Mouse (Mus musculus) neural tube, embryonic 12.5 days (tissue): ENCODE results near the gene Pmepa1. TPM values are rescaled to one million over a fixed set of nuclear protein-coding genes. Genes with fewer than 3 reads are reported as not detected.

Experiments
- ATAC-seq: fragments of 200-750 bp; cut with Nextera tagmentation; 2 replicates; pipeline ENCODE4 v1.8.0; 2017; ENCODE audit warnings: low read depth, mild to moderate bottlenecking, moderate TSS enrichment, moderate library complexity; ENCODE audit not compliant: low FRiP score
- H3K27ac ChIP-seq: fragments of 300-500 bp; sonication (generic); 2 replicates; pipeline ENCODE4 v1.5.1; 2016
- H3K27me3 ChIP-seq: fragments of 300-500 bp; sonication (generic); replicated peaks from 2 replicates; pipeline ENCODE4 v1.6.1; 2016; ENCODE audit warnings: mild to moderate bottlenecking
- H3K36me3 ChIP-seq: fragments of 300-500 bp; sonication (generic); 2 replicates; pipeline ENCODE4 v1.6.1; 2016; ENCODE audit warnings: mild to moderate bottlenecking
- H3K4me1 ChIP-seq: fragments of 300-500 bp; sonication (generic); 2 replicates; pipeline ENCODE4 v1.6.1; 2016
- H3K4me2 ChIP-seq: fragments of 300-500 bp; sonication (generic); replicated peaks from 2 replicates; pipeline ENCODE4 v1.6.1; 2016; ENCODE audit warnings: mild to moderate bottlenecking
- H3K4me3 ChIP-seq: fragments of 300-500 bp; sonication (generic); 2 replicates; pipeline ENCODE4 v1.5.1; 2016
- H3K9ac ChIP-seq: fragments of 300-500 bp; sonication (generic); 2 replicates; pipeline ENCODE4 v1.6.1; 2016; ENCODE audit warnings: mild to moderate bottlenecking
- H3K9me3 ChIP-seq: fragments of 300-500 bp; sonication (generic); 2 replicates; pipeline ENCODE4 v1.6.1; 2016; ENCODE audit warnings: mild to moderate bottlenecking
- WGBS: fragments of 180-500 bp; shearing (Covaris S2); methylation state at CpG from one replicate; pipeline ENCODE4 v1.1.7; 2016; 5-methylcytosine and 5-hydroxymethylcytosine counted together
- polyA plus RNA-seq: library from polyadenylated mRNA; unstranded; fragments of >200 nt; fragmentation: Nextera tagmentation; extraction: Ambion mirVana; gene quantifications from 2 replicates; pipeline ENCODE4 v1.2.1, GENCODE M21; 2016

Pmepa1 gene
- polyA plus RNA-seq, 1 experiment from 2014 or later, result 6.6 TPM

DNA sequence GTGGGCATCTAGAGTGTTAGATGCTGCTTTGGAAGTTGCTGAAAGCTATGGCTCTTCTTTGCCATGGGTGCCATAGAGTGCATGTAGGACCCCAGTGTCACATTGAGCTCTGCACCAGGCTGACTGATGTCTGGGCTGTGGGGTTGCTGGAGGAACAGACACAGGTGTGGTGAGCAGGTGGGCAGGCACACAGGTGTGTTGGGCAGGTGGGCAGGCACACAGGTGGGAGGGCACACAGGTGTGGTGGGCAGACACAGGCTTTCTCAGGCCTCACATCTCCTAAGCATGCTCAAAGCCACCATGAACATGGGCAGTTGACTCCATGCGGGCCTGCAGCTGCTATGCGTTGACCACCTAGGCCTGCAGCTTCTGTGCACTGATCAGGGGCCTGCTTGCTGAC, 16.2 kb upstream of the Pmepa1 start:
- no peak overlapping the region for H3K4me3 ChIP-seq
- no peak overlapping the region for H3K9ac ChIP-seq
- H3K27me3 ChIP-seq, result no peaks in the 10 kb centered on the region
- H3K9me3 ChIP-seq, result no peaks in the 10 kb centered on the region
- 95% methylated on average over 2 of the region's 2 CpGs for WGBS
- H3K4me1 ChIP-seq, result no peaks in the 10 kb centered on the region
- H3K4me2 ChIP-seq, result no peak overlapping the region
- no peak overlapping the region for H3K27ac ChIP-seq
- no peaks in the 10 kb centered on the region for H3K36me3 ChIP-seq
- ATAC-seq, result no peak

DNA sequence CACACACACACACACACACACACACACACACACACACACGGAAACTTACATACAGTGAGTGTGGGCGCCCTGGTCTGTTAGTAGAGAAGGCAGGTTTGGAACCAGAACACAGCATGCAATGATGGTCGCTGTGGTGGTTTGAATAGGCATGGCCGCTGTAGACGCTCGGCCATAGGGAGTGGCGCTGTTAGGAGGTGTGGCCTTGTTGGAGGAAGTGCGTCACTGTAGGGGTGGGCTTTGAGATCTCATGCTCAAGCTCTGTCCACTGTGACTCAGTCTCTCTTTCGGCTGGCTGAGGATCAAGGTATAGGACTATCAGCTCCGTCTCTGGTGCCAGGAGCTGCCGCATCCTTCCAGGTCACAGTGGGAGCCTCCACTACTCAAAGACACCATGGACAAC, 14.6 kb upstream of the Pmepa1 start:
- Histone ChIP-seq H3K27ac (no peak overlapping the region), H3K4me2 (no peak overlapping the region), H3K36me3 (no peaks in the 10 kb centered on the region), H3K27me3 (no peaks in the 10 kb centered on the region), H3K9ac (no peak overlapping the region), H3K4me1 (no peaks in the 10 kb centered on the region), H3K4me3 (no peak overlapping the region), H3K9me3 (no peaks in the 10 kb centered on the region)
- 95% methylated on average over 11 of the region's 11 CpGs for WGBS
- ATAC-seq, result no peak

DNA sequence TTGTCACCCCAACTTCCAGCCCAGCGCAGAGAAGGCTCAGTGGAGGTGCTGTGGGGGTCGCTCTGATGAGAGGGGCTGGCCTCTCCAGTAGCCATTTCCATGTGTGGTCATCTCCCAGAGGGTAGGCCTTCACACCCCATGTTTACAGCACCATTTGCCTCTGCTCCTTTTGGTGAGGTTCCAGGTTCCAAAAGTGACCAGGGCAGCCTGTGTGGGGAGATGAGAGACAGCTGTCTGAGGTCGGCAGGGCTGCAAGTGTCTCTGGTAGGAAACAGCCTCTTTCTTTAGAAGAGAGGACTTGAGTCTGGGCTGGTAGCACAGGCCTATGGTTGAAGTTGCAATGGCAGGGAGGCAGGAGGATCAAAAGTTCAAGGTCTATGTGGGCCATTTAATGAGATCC, 13.6 kb upstream of the Pmepa1 start:
- Histone ChIP-seq H3K27me3 (no peaks in the 10 kb centered on the region), H3K4me3 (no peak overlapping the region), H3K27ac (no peak overlapping the region), H3K4me1 (no peaks in the 10 kb centered on the region), H3K4me2 (no peak overlapping the region), H3K36me3 (no peaks in the 10 kb centered on the region), H3K9ac (no peak overlapping the region), H3K9me3 (no peaks in the 10 kb centered on the region)
- no peak for ATAC-seq
- 78% methylated on average over 3 of the region's 3 CpGs for WGBS

DNA sequence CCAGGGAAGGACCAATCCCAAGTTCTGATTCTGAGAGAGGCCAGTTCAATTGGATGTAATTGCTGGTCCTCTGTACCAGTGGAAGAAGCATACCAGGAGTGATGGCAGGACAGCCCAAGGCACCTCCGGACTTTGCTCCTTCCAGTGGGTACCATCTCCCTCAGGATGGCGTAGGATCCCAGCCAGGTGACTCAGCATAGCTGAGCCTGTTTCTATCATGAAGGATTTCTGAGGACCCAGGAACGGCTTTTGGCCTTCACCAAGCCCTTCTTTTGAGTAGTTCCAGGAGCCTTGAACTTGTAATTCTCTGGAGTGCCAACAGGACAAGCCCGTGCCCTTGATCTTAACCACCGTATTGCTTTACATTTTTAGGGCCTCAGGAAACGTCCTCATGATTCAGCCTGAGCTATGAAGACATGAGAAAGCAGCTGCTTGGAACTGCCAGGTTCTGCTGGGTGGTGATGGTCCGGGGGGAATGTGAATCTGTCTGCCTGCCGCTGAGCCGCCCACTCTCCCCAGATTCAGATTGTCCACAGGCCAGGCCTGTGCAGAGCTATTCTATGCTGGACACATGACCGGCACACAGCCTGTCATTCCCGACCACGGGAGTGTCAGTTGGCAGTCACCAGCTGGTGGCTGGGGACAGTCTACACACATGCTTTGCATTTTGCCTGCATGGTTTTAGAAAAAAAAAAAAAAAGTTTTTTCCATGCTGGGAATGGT, 9.6 kb upstream of the Pmepa1 start:
- Histone ChIP-seq H3K36me3 (no peaks in the 10 kb centered on the region), H3K4me3 (no peak overlapping the region), H3K4me2 (no peak overlapping the region), H3K27me3 (no peaks in the 10 kb centered on the region), H3K27ac (no peak overlapping the region), H3K9me3 (no peaks in the 10 kb centered on the region), H3K4me1 (no peaks in the 10 kb centered on the region), H3K9ac (no peak overlapping the region)
- 90% methylated on average over 12 of the region's 12 CpGs for WGBS
- no peak for ATAC-seq

DNA sequence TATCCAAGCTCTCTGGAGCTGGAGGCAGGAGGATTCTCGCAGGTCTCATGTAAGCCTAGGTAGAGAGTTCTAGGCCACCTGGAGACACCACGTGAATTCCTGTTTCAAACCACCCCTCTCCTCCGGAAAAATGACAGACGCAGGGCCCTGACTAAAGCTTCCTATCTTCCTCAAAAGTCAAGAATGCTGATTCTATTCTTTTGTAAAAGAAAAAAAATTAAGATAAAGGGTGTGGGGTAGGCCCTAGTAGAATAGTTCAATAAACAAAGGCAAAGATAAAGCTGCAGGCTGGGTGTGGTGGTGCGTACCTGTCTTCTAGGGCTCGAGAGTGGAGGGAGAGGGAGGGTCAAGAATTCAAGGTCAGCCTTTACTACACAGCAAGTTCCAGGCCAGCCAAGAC, 8.4 kb upstream of the Pmepa1 start:
- no peaks in the 10 kb centered on the region for H3K27me3 ChIP-seq
- H3K4me2 ChIP-seq, result no peak overlapping the region
- H3K27ac ChIP-seq, result no peak overlapping the region
- no peak for ATAC-seq
- H3K36me3 ChIP-seq, result no peaks in the 10 kb centered on the region
- WGBS, result 87% methylated on average over 6 of the region's 6 CpGs
- no peak overlapping the region for H3K4me3 ChIP-seq
- no peak overlapping the region for H3K9ac ChIP-seq
- no peaks in the 10 kb centered on the region for H3K9me3 ChIP-seq
- no peaks in the 10 kb centered on the region for H3K4me1 ChIP-seq

DNA sequence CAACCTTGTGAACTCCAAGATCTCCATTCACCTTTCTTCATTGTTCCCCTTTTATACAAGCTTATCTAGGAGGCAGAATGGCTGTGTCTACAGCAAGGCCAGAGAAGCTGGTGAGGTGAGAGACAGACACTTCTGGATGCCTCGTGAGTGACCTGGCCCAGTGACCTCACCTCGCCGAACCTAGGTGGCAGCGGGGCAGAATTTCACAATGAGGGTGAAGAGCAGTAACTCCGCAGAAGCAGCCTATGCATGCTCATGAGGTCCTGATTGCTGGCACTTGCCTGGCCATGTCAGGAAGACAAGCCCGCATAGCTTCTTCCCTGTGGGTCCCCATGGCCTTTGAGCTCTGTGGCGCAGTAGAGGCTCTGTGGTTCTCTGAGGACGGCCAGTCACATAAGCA, 5.9 kb upstream of the Pmepa1 start:
- no peak for ATAC-seq
- no peak overlapping the region for H3K4me2 ChIP-seq
- H3K27ac ChIP-seq, result no peak overlapping the region
- no peaks in the 10 kb centered on the region for H3K36me3 ChIP-seq
- H3K4me3 ChIP-seq, result no peak overlapping the region
- H3K4me1 ChIP-seq, result peaks cover 5% of the 10 kb centered on the region; the same call in 1 of the 2 replicates
- WGBS, result 88% methylated on average over 8 of the region's 8 CpGs
- no peaks in the 10 kb centered on the region for H3K27me3 ChIP-seq
- H3K9me3 ChIP-seq, result no peaks in the 10 kb centered on the region
- no peak overlapping the region for H3K9ac ChIP-seq

DNA sequence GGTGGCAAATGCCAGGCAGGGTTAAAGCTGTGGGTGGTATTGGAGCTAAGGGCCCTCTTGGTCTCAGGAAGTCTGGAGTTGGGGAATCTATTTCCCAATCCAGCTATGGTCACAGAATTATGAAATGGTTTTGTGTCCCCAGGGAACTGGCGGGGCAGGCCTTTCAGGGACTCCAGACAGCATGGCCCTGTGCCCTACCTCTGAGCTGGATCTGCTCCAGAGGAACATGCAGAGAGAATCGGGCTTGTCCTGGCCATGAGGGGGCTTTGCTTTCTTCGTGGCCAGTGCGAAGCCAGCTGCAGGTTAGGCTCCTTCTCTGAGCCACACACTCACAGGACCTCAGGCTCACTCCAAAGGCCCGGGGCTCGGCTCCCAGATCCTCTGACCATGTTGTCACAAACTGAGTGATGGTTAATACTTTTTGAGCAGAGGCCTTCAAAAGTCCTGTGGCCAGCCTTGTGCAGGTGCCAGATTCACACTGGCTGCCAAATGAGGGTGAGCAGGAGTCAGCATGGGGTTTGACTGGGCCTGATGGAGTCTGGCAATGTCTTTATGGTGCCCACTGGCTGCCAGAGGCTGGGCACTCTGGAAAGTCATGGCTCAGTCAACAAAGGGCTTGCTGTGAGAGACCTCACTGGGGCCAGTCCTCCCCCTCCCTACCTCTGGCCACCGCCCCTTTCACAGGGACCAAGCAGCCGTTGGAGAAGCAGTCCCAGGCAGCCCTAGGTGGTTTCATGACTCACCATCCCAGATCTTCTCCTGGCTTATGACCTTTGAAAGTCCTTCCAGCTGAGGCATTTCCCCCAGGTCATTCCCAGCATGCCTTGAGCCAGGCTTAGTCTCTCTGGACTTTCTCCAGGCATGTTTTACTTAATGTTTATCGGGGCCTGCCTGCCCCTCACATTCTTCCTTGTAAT, 4.9 kb upstream of the Pmepa1 start:
- H3K4me3 ChIP-seq, result no peak overlapping the region
- WGBS, result 74% methylated on average over 9 of the region's 9 CpGs
- H3K9ac ChIP-seq, result no peak overlapping the region
- no peaks in the 10 kb centered on the region for H3K36me3 ChIP-seq
- no peak for ATAC-seq
- no peaks in the 10 kb centered on the region for H3K27me3 ChIP-seq
- no peak overlapping the region for H3K27ac ChIP-seq
- no peak overlapping the region for H3K4me2 ChIP-seq
- H3K4me1 ChIP-seq, result peaks cover 11% of the 10 kb centered on the region
- no peaks in the 10 kb centered on the region for H3K9me3 ChIP-seq

DNA sequence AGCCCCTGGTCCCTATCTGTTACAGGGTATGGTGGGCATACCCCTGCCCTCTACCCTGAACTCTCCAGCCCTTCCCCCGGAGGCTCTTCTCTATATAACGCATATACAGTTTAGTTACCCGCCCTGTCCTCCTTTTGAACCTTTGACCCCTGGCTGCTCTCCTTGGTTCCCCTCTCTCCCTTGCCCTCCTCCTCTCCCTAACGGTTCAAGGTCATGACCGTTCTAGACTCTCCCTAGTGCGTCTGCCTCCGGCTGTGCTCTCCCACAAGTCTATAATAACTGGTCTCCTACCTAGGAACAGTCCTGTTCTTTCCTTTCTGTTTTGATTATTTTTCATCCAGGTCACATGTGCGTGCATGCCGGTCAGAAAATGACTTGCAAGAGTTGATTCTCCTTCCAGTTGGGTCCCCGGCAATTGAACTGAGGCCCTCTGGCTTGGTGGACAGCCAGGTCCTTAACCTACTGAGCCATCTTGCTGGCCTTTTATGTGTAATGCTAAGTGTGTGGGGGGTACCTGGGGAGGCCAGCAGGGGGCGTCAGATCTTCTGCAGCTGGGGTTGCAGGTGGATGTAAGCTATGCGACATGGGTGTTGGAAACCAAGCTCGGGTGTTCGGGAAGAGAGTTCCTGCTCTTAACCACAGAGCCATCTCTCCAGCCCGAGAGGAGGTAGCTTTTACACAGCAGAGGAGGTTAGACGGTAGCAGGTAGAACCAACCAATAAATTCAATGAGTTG, 2.7 kb upstream of the Pmepa1 start:
- Histone ChIP-seq H3K4me2 (no peak overlapping the region), H3K36me3 (no peaks in the 10 kb centered on the region), H3K4me1 (peaks cover 22% of the 10 kb centered on the region), H3K27me3 (no peaks in the 10 kb centered on the region), H3K4me3 (no peak overlapping the region), H3K27ac (no peak overlapping the region), H3K9me3 (no peaks in the 10 kb centered on the region), H3K9ac (no peak overlapping the region)
- WGBS, result 73% methylated on average over 16 of the region's 16 CpGs
- ATAC-seq, result no peak

DNA sequence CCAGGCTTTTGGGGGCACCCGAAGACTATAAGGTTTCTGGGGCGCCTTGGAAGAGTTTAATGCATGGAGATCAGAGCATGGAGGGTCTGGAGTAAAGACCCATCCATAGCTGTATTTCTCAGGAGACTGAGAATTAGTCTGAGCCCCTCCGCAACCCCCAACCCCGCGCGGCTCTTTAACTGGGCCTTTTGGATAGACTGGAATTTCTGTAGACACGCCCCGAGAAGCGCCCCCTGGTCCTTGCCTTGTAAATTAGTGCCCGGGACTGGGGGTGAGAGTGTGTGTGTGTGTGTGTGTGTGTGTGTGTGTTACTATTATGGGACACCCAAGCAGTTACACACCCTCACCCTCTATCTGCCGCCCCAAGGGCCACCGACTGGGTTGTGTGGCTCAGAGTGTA, 526 bp upstream of the Pmepa1 start:
- H3K9ac ChIP-seq, result peak overlapping the region; percentile 98
- H3K4me1 ChIP-seq, result peaks cover 42% of the 10 kb centered on the region
- peak overlapping the region; percentile 73 for H3K4me2 ChIP-seq
- H3K36me3 ChIP-seq, result no peaks in the 10 kb centered on the region
- H3K27ac ChIP-seq, result peak overlapping the region; percentile 64; the same call in 1 of the 2 replicates
- H3K9me3 ChIP-seq, result no peaks in the 10 kb centered on the region
- no peaks in the 10 kb centered on the region for H3K27me3 ChIP-seq
- WGBS, result under 1% methylated on average over 12 of the region's 12 CpGs
- peak overlapping the region; percentile 95 for H3K4me3 ChIP-seq
- peak; percentile 39 for ATAC-seq

DNA sequence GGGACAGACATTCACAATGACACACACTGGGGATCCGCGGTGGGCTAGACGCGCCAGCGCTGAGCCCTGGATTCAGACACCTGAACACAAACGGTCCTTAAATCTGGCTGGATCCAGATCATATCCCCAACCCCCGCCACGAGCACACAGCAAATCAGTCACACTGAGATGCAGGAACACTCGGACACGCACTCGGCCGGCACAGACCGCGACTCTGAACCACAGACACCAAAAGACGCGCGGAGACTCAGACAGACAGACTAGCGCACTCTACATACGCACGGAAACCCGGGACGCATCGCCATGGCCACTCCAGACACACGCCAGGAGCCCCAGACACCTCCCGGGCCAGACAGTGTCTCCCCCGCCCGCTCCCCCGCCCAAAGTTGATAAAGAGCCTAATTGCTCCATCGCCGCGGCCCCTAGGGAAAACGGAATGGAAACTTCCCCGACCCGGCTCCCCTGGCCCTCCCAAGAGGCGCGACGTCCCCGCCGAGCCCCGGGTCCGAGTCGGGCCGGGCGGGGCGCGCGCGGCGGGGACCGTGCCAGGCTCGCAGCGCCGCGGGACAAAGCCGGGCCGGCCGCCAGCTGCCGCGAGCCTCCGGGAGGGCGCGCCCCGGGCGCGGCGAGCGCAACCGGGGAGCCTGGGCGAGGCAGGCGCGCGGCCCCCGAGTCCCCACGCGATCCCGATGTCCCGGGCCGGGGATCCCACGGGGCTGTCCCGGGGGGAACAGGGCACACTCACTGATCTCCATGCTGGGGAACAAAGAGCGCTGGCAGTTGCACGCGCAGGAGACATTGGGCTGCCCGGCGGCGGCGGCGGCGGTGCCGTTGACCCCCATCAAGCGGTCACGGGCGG, 761 bp downstream of the Pmepa1 start:
- peak; percentile 41 for ATAC-seq
- peak overlapping the region; percentile 68 for H3K27ac ChIP-seq
- peak overlapping the region; percentile 95 for H3K4me3 ChIP-seq
- WGBS, result under 1% methylated on average over 85 of the region's 93 CpGs
- H3K9ac ChIP-seq, result peak overlapping the region; percentile 98
- H3K9me3 ChIP-seq, result no peaks in the 10 kb centered on the region
- peaks cover 55% of the 10 kb centered on the region for H3K4me1 ChIP-seq
- H3K36me3 ChIP-seq, result no peaks in the 10 kb centered on the region
- H3K27me3 ChIP-seq, result no peaks in the 10 kb centered on the region
- peak overlapping the region; percentile 83 for H3K4me2 ChIP-seq

DNA sequence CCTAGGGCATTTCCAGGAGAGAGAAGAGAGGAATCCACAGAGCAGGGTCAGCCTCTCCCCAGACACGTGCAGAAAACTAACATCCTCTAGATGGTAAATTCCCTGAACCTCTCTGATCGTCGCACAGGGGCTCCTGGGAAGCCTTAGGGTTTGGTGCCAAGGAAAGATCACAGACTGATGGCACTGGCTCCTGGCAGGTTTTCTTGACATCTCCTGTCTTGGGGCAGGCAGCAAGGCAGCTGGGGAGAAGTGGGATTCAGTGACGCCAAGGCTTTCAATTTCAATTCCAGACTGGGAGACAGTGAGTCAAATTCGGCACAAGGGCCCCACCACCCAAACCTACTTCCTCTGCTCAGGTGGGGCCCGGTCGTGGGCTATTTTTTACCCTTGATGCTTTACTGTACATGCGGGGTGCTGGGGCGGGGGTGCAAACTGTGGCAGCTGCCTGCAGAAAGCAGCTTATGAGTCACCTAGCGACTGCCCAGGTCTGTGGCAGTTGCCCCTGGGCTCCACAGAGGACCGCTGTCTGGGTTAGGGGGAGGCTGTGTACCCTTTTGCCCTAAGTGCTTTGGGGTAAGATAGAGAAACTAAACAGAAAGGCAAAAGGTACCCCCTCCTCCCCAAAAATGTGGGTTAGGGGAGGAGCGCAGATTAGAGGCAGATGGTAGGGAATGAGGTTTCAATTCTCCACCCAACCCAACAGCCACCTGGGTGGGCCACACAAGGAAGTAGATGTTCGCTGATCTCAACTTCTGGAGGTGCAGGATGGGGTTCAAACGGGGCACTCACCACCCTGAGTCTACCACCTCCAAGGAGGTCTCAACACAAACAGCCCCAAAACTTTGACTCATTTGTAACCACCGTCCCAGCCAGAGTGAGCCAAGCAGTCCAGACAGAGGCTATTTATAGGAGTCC, 1.6 kb downstream of the Pmepa1 start:
- Histone ChIP-seq H3K36me3 (no peaks in the 10 kb centered on the region), H3K27ac (no peak overlapping the region), H3K27me3 (no peaks in the 10 kb centered on the region), H3K4me2 (peak overlapping the region; percentile 83), H3K9me3 (no peaks in the 10 kb centered on the region), H3K4me3 (peak overlapping the region; percentile 95), H3K9ac (peak overlapping the region; percentile 98), H3K4me1 (peaks cover 64% of the 10 kb centered on the region)
- ATAC-seq, result peak; percentile 7
- 8% methylated on average over 15 of the region's 15 CpGs for WGBS
